Mouse (Mus musculus) lung, postnatal 14 days (tissue): ENCODE measurements at regions not wholly inside any gene's neighbourhood (a gene's known extent, or its start where the extent isn't known, plus 50 kb on each side); places are given as distances from the start of the nearest gene placed in this dataset.

Source experiments
- DNase-seq: peaks from one replicate; pipeline ENCODE4 v3.0.0; 2021

DNA sequence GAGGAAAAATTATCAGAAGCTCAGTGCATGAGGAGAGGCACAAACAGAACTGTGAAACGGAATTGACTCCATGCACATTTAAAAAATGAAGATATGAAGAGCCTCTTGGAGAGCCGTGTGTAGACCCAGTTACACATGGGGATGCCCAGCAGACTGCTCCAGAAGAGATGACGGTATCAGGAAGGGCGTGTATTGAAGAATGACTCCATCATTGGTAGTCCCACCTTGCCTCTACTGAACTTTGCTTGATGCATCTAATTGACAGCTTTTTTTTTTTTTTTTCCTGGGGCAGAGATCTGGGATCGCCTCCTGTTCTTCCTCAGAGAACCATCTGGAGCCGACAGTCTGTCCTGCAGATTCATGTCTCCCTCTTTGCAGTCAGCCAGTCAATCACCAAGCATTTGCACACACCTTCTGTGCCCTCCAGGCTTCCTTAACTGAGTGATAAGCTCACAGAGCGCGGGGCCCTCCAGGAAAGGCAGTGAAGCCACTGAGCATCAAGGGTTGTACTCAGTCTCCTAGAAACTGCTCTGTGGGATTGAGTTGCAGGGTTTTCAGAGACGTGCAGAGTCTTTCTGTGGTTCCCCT, 57.6 kb upstream of the D1Pas1 start:
- no peak for DNase-seq

- no peak for DNase-seq
Measured at GRCm38 (mm10) chr1:186909073-186909472, 58.1 kb upstream of the D1Pas1 start.

GRCm38 (mm10) chr1:186907409-186908170, 59.6 kb upstream of the D1Pas1 start:
- no peak for DNase-seq

DNA sequence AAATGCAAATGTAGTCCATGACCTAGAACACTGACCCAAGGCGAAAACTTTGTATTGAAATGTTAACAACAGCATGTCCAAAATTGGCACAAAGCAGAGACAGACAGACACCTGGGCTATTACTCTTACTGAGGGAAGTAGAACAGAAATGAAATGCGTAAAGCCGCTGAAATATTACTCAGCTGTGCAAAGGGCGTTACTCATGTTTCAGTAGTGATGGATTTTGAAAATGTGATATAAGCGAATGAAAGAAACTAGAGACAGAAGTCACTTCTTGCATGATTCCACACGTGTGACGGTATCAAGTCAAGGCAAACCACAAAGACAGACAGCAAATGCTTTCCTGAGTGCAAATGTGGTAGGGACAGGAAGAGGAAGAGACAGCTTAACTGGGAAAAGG, 61.3 kb upstream of the D1Pas1 start:
- no peak for DNase-seq

GRCm38 (mm10) chr1:186901548-186901947, 65.7 kb upstream of the D1Pas1 start:
- DNase-seq, result no peak

- no peak for DNase-seq
Measured at GRCm38 (mm10) chr1:186898203-186898602, 69.0 kb upstream of the D1Pas1 start.

GRCm38 (mm10) chr1:186889584-186889852, 77.7 kb upstream of the D1Pas1 start:
- no peak for DNase-seq

DNA sequence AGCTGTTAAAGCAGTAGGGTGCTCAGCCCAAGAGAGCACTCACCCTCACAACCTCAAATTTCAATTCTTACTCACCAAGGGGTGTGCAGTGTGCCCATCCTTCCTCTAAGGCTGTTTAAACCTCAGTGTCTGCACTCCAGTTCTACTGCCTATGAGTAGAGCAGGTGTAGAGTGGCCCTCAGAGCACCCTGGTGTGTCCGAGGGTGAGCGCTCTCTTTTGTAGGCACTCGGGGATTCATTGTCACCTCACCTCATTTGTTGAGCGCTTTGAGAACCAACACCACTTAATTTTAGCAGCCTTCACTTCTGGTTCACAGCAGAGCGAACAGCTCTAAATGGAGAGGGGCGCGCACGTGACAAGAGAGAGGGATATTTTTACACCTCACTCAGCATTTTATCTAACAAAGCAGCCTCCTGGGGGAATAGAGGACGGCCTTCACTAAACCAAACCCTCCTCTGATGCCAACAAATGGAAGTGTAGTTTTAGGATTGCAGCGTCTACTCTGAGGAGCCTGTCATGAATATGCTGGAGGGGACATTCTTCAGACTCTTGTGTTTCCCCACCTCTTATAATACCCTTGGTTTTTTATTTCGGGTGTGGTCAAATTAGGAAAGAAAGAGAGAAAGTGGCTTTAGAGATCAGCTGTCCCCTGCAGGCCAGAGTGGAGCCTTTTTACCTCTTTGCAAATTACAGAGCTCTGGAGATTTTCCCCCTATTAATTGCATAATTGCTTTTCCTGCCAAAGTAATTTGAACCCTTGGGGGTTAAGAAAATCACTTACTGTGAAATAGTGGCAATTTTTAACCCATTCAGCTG, 78.2 kb upstream of the D1Pas1 start:
- no peak for DNase-seq

GRCm38 (mm10) chr1:186887127-186887526, 80.1 kb upstream of the D1Pas1 start:
- no peak for DNase-seq

DNA sequence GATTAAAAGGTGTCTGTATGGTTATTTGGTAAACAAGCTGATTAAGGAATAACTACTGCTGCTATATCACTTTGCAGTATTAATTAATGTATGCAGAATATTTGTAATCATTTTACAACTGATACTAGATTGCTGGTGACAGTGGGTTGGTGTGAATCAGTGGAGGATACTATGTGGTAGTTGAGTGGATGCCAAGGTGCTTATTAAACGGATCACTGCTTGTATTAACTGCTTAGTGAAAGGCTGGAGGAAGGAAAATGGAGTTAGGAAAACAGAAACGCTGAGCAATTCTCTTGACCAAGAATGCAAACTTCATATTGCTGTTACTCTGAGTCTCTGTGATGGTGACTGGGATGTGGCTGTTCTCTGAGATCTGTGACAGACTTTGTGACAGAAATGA, 86.8 kb upstream of the D1Pas1 start:
- DNase-seq, result no peak

GRCm38 (mm10) chr1:186860608-186861444, 106.4 kb upstream of the D1Pas1 start:
- no peak for DNase-seq

- DNase-seq, result no peak
Measured at GRCm38 (mm10) chr1:186858285-186858684, 108.9 kb upstream of the D1Pas1 start.

GRCm38 (mm10) chr1:186855474-186856036, 106.4 kb upstream of the Rrp15 start:
- DNase-seq, result no peak

DNA sequence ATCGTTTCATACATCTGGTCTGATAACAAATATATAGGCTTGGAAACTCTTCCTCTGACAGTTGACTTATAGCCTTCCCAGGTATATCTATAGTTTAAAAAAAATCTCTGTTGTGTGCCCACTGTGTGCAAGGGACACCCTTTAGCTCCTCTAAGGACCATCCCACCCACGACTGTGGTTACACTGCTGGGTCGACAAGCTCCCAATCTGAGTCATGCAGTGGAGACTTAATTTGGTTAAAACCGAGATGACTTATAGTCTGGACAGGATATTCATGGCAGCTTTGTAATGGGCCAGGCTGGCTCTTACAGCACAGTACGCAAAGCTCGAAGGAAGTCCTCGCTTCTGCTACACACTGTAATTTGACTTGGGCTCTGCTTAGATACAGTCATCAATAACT, 96.1 kb upstream of the Rrp15 start:
- DNase-seq, result no peak

GRCm38 (mm10) chr1:186833896-186834800, 85.0 kb upstream of the Rrp15 start:
- peak; percentile 1 for DNase-seq

DNA sequence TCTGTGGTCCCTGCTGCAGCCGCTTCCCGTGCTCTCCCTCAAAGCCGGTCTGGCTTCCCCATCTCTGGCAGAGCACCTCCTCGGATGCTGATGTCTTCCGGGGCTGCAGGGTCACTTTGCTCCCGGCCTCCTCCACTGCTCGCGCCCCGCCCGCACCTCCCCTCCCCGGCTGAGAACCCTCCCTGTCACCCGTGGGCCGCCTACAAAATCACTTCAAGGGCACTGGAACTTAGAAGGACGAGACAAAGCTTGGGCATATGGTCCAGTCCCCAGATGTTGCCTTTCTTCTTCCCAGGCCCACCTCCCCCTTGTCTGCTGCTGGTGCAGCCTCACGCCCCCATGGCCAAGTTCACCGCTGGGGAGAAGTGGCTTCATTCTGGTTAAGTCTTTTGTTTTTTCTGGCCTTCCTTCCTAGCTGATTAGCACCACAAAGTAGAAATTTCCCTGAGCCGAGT, 84.3 kb upstream of the Rrp15 start:
- no peak for DNase-seq

- DNase-seq, result peak; percentile 28
Measured at GRCm38 (mm10) chr1:186827773-186828172, 78.6 kb upstream of the Rrp15 start.

DNA sequence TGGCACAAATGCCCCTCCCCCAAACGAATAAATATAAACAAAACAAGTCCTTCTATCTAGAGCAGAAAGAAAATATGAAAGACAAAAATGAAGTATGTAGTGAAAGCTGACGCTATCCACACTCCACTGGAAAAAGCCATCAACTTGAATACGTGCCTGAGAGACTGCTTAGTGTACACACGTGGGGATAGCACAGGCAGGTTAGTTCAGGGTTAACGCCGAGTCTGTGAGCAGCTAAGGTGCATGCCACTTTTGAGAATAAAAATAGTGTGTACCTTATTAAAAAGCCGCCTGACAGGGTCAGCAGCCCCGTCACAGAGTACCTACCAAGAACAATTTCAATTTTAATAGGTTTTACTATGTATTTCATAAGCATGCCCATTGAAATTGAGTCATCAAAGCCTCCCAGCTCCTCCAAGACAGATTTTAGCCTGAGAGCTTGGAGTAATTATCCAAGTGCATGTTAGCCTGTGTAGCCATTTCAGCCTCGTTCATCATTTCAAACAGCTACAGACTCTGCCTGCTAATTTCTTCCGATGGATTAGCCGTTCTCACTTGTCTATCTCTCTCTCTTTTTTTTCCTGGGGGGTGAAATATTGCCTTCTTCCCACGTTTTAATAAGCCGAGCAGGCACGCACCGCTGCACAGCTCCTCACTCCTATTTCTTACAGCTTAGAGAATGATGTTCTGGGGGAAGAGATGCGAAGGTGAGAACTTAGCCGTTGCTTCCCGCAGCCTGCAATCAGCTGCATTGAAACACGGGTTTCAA, 59.2 kb upstream of the Rrp15 start:
- no peak for DNase-seq

DNA sequence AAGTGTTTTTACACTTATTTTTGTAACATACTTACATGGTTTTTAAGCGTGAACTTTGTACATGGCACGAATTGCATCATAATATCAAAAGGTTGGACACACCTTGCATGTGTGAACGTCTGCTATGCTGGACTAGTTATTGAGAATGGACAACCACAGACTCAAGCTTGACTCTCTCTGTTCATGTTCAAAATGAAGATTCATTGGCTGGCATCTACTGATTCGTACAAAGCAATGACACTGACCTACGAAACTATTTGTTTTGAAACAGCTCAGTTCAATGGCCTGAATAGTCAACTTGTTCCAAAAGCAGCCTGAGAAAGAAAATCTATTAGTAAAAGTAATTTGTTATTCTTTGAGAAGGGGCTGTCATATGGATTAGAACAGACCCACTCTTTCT, 55.3 kb upstream of the Rrp15 start:
- DNase-seq, result no peak
